Mouse (Mus musculus): ENCODE measurements around the gene Fkbp8.
A peak's percentile ranks its signal among the peaks of the same experiment; 100 is the strongest.

Fkbp8 gene

DNA sequence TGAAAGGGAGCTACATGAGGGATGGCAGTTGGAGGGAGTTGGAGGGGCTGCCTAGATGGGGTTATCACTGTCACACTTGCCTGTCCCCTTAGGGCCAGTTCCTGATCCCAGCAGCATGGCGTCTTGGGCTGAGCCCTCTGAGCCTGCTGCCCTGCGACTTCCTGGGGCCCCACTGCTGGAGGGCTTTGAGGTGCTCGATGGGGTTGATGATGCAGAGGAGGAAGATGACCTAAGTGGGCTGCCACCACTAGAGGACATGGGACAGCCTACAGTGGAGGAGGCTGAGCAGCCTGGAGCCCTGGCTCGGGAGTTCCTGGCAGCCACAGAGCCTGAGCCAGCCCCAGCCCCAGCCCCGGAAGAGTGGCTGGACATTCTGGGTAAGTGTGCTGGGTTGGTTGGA is 1.8 kb downstream of the Fkbp8 start:
- DNase-seq (ENCODE audit: low spot score): no peak

- no peak for DNase-seq (ENCODE audit: low spot score)
These were observed 2.2 kb downstream of the Fkbp8 start for GRCm38 (mm10) chr8:70529741-70530161.

DNA sequence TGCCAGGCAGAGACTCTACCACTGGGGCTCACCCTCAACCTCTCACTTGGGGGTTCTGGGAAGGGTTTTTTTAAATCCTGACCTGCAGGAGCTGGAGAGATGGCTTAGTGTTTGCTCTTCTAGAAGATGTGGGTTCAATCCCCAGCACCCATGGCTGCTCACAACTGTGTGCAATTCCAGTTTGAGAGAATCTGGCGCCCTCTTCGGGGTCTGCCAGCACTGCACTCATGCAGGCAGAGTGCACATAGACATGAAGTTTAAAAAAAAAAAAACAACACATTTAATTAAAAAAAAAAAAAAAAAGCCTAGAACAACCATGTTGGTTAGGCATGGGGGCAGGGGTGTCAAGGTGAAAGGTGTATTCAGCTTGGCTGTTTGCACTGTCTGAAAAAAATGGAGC is 2.8 kb downstream of the Fkbp8 start:
- DNase-seq (ENCODE audit: low spot score): no peak

GRCm38 (mm10) chr8:70534281-70534680 is 6.8 kb downstream of the Fkbp8 start:
- DNase-seq (ENCODE audit: low spot score): no peak

DNA sequence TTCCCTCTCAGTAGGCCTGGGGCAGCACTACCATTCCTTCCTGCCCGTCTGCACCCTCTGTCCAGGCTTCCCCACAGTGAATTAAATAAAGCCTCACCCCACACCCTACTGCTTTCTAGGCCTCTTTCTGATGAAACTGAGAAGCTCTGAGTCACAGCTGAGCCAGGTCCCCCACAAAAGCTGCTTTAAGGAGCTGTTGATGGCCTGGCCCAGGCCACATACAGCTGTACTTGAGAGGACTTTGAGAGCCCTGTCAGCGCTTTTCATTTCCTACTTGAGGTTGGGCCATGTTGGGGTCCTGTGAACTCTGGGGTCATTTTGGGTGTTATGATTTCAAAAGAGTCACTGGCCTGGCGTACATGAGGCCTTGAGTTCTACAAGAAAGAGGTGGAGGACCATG is 7.7 kb downstream of the Fkbp8 start:
- DNase-seq (ENCODE audit: low spot score): no peak

DNA sequence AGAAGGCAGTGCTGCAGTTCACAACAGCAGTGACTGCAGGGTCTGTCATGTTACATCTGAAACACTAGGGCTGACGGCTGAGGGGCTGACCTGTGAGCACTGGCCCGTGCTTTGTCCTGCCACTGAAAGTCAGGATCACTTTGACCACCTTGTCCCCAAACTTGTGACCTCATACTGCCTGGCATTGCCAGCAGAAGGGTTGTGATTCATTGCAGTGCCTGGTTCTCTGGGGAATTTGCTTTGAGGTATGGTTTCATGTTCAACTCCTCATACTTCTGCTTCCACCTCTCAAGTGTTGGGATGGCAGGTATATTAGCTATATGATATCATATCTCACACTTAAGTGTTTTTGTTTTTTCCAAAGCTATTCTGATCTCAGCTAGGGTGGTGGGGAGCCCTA is 8.2 kb downstream of the Fkbp8 start:
- DNase-seq (ENCODE audit: low spot score): no peak

DNA sequence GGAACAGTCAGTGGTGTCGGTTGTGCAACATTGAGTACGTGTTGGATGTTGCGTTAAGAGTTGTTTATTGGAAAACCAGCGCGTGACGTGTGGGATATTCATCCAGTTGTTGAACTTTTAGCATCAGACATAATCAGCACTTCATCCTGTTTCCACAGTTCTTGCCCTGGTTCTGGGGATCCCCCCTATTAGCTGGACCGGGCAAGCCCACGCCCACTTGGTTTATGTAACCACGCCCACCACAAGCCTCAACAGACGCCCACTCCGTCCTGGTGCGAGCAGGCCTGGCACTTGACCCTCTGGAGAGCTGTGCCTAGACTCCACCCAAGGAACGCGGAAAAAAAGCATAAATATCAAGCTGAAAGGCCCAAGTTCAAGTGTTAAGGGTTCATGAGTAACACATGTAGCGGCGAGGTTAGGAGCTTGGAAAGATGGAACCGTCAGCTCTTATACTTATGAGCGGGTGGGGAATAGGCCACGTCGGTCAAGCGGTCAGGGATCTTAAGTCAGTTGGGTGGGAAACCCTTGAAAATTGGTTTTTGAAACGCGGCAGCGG is 10.6 kb downstream of the Fkbp8 start:
- peak; percentile 45 for DNase-seq (ENCODE audit: low spot score)

GRCm38 (mm10) chr8:70538633-70539076 is 11.1 kb downstream of the Fkbp8 start:
- peak; percentile 98 for DNase-seq (ENCODE audit: low spot score)

GRCm38 (mm10) chr8:70539077-70539813 is 11.7 kb downstream of the Fkbp8 start, which contains the start of gene Ell:
TSS of gene Ell (plus strand) at chr8:70539457.
- DNase-seq (ENCODE audit: low spot score): peak; percentile 99

- DNase-seq (ENCODE audit: low spot score): no peak
These were observed 12.5 kb downstream of the Fkbp8 start for GRCm38 (mm10) chr8:70540013-70540506.

DNA sequence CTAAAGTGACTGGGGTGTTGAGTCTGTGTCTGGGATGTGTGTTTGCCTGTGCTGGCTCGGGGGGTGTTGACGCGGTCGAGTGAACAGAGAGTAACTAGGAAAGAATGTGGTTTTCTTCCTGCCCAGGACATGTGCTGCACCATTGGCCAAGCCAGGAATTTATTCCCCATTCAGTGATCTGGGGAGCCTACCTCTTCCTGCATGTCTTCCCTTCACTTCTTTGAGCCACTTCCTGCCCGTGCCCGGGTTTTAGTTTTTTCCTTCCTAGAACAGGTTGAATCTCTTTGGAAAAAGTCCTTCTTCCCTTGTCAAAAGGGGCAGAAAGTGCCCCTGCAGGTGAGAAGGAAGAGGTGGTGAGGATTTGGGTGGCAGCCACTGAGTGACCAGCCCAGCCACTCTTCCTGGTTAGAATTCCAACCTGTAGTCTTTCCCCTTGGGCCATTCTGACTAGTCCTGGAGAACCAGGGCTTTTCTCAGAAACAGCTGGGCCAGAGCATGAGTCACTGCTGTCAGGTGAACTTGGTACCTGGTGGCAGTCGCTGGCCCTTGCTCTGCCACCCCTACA is 13.1 kb downstream of the Fkbp8 start:
- DNase-seq (ENCODE audit: low spot score): no peak

GRCm38 (mm10) chr8:70541081-70541480 is 13.6 kb downstream of the Fkbp8 start:
- DNase-seq (ENCODE audit: low spot score): no peak

- no peak for DNase-seq (ENCODE audit: low spot score)
These were observed 16.7 kb downstream of the Fkbp8 start for GRCm38 (mm10) chr8:70544200-70544687.

DNA sequence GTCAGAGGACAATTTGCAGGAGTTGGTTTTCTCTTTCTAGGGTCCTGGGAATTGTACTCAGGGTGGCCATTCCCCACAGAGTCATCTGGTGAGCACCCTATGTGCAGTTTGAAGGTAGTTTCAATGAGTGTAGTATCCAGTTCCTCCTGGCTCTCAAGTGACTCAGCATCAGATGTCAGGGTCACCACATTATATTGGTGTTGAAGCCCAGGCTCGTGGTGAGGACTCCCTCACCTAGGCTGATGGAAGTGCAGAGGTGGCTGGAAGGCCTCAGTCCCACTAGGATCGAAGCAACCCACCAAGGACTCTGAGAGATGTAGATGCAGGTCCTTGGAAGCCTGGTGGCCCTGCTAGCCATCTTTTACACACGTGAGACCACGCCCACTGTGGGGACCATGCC is 18.9 kb downstream of the Fkbp8 start:
- DNase-seq (ENCODE audit: low spot score): no peak

DNA sequence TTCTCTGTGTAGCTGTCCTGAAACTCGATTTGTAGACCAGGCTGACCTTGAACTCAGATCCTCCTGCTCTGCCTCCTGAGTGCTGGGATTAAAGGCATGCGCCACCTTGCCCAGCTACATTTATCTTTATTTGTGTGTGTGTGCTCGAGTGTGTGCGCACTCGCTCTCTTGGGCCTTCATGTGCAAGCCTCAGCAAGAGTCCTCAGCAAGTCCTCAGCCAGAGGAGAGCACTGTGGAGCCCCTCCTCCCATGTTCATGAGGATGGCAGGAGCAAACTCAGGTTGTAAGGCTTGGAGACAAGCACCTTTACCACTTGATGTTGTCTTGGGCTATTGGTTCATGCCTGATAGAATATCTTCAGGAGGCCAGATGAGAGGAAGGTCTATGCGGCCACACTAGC is 20.2 kb downstream of the Fkbp8 start:
- DNase-seq (ENCODE audit: low spot score): no peak

DNA sequence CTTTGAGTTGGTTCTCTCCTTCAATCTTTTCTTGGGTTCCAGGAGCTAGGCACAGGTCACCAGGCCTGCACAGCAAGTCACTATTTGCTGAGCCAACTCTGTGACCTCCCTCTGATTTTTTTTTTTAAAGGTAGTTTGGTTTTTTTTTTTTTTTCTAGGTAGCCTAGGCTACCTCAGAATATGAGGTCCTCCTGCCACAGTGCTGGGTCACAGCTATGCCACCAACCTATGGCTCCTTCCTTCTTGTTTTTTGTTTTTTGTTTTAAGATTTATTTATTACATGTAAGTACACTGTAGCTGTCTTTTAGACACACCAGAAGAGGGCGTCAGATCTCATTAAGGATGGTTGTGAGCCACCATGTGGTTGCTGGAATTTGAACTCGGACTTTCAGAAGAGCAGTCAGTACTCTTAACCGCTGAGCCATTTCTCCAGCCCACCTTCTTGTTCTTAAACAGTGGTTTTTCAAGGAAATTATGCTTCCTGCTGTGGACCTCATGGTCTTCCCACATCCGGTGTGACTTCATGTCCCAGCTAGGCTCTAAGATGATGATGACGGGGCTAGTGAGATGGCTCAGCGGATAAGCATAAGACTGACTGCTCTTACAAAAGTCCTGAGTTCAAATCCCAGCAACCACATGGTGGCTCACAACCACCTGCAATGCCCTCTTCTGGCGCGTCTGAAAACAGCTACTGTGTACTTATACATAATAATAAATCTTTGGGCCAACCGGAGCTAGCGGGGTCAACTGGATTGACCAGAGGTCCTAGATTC is 22.1 kb downstream of the Fkbp8 start:
- no peak for DNase-seq (ENCODE audit: low spot score)

GRCm38 (mm10) chr8:70551558-70552161 is 24.1 kb downstream of the Fkbp8 start:
- no peak for DNase-seq (ENCODE audit: low spot score)

- no peak for DNase-seq (ENCODE audit: low spot score)
These were observed 25.3 kb downstream of the Fkbp8 start for GRCm38 (mm10) chr8:70552836-70553235.

DNA sequence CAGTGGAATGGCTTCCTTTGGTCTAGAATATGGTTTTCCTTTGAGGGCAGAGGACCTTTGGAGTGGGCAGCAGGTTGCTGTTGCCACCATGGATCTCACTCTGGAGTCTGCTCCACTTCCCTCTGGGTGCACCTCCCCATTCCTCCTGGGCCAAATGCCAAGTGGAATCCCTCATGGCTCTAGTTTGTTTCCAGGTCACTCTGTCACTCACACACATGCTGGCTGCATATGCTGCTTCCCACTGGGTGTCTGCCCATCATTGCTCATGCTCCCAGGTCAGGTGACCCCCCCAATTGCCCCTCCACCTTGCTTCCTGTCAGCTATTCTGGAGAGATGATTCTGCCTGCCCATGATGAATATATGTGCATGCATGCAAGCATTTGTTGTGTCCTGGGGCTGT is 26.2 kb downstream of the Fkbp8 start:
- DNase-seq (ENCODE audit: low spot score): no peak

DNA sequence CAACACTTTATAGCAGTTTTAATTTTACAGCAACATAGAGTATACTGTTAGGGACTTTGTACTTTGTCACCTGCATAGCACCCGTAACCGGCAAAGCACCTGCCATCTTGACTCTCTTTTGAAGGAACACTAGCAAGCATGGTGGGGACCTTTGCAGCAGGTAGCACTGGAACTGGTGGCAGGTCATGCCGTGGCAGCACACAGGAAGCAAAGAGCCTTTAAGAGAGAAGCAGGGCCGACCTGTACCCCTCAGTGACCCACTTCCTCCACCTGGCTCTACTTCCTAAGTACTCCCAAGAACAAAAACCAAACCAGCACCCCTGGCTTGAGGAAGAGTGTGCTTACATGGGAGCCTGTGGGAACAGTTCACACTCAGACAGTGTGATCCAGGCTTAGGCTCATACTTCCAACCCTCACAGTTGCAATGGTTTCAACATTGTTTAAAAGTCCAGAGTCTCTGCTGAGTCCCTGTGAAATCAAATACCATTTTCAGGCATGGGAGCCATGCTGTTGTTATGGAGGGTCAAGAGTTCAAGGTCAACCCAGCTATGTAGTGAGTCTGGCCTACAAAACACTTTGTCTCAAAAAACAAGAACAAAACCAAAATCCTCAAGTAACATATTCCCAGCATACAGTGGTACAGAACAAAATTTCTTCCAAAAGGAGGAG is 27.7 kb downstream of the Fkbp8 start:
- no peak for DNase-seq (ENCODE audit: low spot score)

GRCm38 (mm10) chr8:70558334-70558733 is 30.8 kb downstream of the Fkbp8 start:
- no peak for DNase-seq (ENCODE audit: low spot score)

Data from spleen, adult 12 weeks (tissue).